Mouse (Mus musculus): ENCODE measurements at regions not wholly inside any gene's neighbourhood (a gene's known extent, or its start where the extent isn't known, plus 50 kb on each side); places are given as distances from the start of the nearest gene placed in this dataset.
A peak's percentile ranks its signal among the peaks of the same experiment; 100 is the strongest.

DNA sequence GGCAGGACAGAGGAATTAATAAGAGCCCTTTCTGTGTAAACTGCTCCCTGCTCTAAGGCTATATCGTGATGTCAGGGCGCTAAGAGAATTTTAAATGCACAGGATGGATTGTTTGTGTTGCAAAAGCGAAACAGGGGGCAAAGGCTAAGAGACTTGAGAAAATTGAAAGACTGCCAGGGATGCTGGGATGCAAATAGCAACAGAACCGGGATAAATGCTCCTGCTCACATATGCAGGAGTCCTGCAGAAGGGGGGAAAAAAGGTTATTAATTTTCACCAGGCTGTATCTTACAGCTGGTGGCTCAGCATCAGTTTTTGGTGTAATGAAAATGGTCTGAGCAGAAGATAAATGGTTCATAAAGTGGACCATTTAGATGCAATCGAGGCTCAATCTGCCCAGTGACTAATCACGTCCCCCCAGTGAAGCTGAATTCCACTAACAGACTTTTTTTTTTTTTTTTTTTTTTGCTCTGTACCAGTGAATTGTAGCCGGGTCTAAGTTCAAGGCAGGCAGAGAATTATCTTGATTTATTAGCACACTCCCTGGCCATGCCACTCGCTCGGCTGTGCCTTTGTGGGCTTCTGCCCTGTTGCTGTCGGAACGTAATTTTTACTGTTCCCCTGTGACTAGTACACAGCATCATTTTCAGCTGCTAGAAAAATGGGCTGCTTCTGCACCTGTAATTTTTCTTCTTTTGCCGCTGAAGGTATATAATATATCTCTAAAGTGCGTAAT lies 222.9 kb upstream of the Pou3f3 start:
- no peak for DNase-seq (ENCODE audit: low spot score)

DNA sequence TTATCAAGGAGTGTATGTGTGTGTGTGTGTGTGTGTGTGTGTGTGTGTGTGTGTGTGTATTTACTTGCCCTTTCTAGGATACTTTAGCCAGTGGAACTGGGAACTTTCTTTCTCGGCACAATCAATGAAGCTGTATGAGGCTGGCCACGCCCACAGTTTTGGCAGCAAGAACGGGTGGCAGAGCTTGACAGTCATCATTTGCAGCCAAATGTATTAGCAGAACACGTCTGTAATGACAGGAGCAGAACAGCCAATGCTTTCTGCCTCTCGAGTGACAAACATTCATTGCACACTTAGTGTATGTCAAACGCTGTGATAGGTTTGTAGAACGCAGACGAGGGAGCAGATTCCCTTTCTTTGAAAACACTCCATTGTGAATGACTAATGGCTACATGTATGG lies 221.4 kb upstream of the Pou3f3 start:
- no peak for DNase-seq (ENCODE audit: low spot score)

DNA sequence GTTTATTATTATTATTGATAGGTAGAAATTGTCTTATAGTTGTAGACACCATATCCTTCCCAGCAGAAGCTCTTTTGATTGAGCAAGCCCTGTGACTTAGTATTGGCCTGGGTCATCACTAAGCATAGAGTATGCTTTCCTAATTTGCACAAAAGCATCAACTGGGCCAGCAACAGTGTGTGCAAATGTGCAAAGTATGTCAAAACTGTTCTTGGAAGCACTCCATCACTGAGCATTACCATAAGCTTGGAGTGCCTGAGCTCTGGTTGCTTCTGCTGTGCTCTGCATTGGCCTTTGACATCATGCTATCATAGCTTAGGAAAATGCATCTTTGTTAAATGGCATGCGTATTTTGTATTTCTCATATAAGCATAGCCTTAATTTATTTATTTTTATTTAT lies 220.7 kb upstream of the Pou3f3 start:
- DNase-seq (ENCODE audit: low spot score) = no peak

GRCm38 (mm10) chr1:42475629-42476028 lies 219.9 kb upstream of the Pou3f3 start:
- DNase-seq (ENCODE audit: low spot score) = no peak

DNA sequence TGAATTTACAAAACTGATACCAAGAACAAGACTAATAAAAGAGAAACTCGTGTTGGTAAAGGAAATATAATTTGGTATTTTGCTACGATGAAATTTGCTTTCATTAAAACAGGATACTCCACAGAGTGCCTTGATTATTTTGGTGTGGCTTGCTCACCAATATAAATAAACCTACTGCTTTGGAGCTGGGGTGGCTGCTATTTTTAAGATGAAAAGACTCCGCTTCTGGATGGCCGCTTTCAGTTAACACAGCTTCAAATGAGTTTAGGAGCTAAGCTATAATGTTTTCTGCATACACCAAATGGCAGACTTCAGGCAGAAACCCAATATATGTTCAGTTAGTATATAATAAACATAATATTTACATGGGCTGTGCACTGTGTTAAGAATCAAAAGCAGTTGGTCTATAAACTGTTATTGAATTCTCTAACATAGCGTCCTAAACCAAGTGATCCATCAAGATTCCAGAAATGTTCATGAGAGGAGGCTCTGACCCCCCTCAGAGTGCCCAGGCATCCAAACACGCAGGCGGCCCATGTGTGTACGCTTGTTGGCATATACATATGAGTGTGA lies 215.1 kb upstream of the Pou3f3 start:
- DNase-seq (ENCODE audit: low spot score) = no peak

- DNase-seq (ENCODE audit: low spot score) = no peak
Measured at GRCm38 (mm10) chr1:42489563-42489962, 206.0 kb upstream of the Pou3f3 start.

- DNase-seq (ENCODE audit: low spot score) = no peak
Measured at GRCm38 (mm10) chr1:42490856-42491643, 204.5 kb upstream of the Pou3f3 start.

DNA sequence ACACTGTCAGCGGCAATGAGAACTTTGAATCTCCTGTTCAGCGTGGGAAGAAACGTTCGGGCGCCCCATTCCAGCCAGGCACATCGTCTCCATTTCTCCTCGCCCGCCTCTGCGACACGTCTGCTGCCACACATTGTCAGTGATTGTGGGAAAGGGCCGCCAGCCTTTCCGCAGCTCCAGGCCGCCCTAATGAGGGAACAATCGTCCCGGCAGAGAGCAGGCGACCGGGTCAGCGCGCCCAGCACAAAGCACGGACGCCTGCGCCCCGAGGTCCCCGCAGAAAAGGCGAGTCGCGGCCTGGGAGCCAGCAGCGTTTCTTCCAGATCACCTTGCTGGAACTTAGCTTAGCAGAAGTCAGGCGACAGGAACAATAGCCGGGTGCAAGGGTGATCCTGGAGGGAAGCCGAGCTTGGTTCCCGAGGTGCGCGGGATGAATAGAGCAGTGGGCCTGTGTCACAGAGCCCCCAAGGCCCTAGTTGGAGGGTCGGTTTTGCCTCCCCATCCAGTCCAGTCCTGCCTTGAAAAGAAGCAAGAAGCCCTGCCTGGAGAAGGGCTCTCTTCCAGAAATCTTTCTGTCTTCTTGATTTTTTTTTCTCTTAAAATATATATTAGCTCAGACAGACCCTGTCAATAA lies 203.8 kb upstream of the Pou3f3 start:
- no peak for DNase-seq (ENCODE audit: low spot score)

DNA sequence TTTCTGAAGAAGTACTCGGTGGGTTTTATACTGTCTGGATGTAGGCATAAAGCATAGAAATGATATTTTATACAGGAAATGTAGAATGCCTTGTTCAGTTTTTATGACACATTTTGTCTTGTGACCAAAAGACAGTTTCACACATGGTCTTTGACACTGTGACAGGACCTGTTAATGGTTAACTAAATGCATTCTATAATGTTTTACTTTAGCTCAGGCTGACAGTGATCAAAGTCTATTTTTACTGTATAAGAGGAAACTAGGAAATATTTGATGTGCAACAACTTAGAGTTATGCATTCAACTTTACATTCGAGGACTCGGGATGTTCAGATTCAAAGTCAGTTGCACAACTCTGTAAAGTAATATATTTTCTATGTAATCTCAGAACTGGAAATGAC lies 199.5 kb upstream of the Pou3f3 start:
- DNase-seq (ENCODE audit: low spot score) = no peak

- DNase-seq (ENCODE audit: low spot score) = no peak
Measured at GRCm38 (mm10) chr1:42496433-42496832, 199.1 kb upstream of the Pou3f3 start.

- no peak for DNase-seq (ENCODE audit: low spot score)
Measured at GRCm38 (mm10) chr1:42498901-42499300, 196.7 kb upstream of the Pou3f3 start.

GRCm38 (mm10) chr1:42504491-42504890 lies 191.1 kb upstream of the Pou3f3 start:
- no peak for DNase-seq (ENCODE audit: low spot score)

- DNase-seq (ENCODE audit: low spot score) = no peak
Measured at GRCm38 (mm10) chr1:42505048-42505729, 190.4 kb upstream of the Pou3f3 start.

- no peak for DNase-seq (ENCODE audit: low spot score)
Measured at GRCm38 (mm10) chr1:42514417-42514816, 181.2 kb upstream of the Pou3f3 start.

DNA sequence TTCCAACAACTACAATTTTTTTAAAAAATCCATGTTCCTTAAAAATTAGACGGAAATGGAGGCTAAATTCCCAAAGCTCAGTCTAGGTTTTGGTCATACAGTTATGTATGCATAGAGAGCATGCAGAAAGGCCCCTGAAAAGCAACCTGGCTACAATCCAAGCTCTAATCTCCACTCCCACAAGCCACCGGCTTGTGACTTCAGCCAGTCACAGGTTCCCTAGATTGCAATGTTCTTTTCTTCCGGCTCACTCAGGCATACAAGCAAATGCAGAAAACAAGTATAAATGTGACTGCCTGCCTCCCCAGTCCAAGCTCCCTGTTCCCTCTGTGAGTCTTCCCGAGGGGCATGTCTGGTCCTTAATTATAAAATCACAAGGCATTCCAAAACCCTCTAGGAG lies 171.2 kb upstream of the Pou3f3 start:
- DNase-seq (ENCODE audit: low spot score) = no peak

DNA sequence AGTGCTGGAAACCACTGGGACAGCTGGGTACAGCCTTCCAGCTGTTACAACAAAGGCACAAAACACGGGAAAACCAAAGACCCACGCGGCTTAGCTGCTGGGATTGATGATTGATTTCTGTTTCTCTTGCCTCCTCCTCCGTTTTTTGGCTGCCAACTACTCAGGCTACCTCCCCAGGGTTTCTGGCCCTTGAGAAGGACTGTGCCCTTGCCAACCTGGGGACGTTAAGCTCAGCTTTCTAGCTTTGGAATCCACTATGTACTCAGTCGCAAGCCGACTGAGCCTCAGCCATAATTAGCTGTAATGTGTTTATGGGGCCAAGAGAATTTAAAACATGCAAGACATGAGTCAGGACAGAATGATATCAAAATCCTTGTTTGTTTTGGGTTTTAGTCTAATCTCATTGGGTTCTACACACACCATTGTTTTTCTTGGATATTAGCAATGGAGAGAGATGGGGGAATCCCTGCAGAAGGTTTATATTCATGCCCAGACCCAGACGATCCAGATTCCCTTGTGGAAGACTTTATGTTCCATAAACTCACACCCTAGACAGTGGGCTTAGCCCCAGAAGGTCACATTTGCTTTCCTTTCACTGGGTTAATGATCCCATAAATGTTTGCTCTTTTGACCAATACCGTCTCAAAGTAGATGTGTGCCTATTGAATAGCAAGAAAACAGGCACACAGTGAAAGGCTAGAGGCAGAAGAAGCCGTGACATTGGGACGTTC lies 167.7 kb upstream of the Pou3f3 start:
- DNase-seq (ENCODE audit: low spot score) = no peak

GRCm38 (mm10) chr1:42532908-42533307 lies 162.7 kb upstream of the Pou3f3 start:
- DNase-seq (ENCODE audit: low spot score) = no peak

- peak; percentile 7 for DNase-seq (ENCODE audit: low spot score)
Measured at GRCm38 (mm10) chr1:42539066-42539539, 156.5 kb upstream of the Pou3f3 start.

GRCm38 (mm10) chr1:42539541-42540520 lies 155.7 kb upstream of the Pou3f3 start:
- peak; percentile 30 for DNase-seq (ENCODE audit: low spot score)

- DNase-seq (ENCODE audit: low spot score) = no peak
Measured at GRCm38 (mm10) chr1:42541991-42542390, 153.6 kb upstream of the Pou3f3 start.

All from left cerebral cortex, adult 11 months (tissue).